Mouse (Mus musculus) megakaryocyte, embryonic 14.5 days (primary cell): Measurements from ENCODE around the gene Hspb7.

Experiments used
- FLI1 ChIP-seq: IDR thresholded peaks from 2 replicates; pipeline ENCODE4 v1.6.1; 2012; ENCODE audit warnings: low read length, inconsistent platforms, mixed read lengths
- GATA1 ChIP-seq: IDR thresholded peaks from 3 replicates; pipeline ENCODE4 v1.6.1; 2012; ENCODE audit warnings: mixed read lengths, low read length, inconsistent platforms, borderline replicate concordance

GRCm38 (mm10) chr4:141465512-141466288 is 45.1 kb downstream of the Hspb7 start:
- TF ChIP-seq GATA1: no peak
- TF ChIP-seq FLI1: no peak
